Mouse (Mus musculus): ENCODE measurements around the gene Rere.

Gene Rere

DNA sequence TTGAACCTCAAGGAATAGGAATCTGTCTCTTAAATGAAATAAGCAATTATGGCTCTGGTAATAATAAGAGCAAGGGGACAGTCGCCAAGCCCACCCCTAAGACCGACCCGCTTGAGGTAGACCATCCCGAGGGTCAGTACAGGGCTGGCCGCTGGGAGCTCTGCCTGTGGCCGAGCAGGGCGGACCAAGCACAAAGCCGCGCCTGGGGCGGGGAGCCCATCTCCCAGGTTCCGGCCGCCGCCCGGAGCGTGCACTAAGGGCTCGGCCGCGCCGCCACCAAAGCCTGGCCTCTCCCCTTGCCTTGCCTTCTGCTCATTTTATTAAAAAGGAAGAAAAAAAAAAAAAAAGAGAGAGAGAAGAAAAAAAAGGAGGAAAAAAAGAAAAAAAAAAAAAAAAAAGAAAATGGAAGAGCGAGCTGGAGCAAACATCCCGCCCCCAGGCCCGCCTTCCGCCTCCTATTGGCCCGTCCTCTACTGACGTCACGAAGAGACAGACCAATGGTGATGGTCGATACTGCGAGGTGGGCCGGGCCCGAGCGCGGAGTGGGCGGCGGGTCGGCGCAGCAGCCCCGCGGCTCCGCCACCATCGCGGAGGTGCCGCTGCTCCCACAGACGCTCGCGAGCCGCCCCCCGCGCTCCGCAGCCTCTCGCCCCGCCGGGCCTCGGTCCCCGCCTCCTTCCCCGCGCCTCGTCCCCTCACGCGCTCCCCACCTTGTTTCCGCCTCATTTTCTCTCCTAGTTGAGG lies at the start of gene Rere:
Rere (plus strand) TSS at position 629 of the 744 bp plus-strand sequence.
- TF ChIP-seq GATA4 (IDR thresholded peaks at IDR 0.05; ENCODE audit: insufficient replicate concordance, low read length), result no peak

DNA sequence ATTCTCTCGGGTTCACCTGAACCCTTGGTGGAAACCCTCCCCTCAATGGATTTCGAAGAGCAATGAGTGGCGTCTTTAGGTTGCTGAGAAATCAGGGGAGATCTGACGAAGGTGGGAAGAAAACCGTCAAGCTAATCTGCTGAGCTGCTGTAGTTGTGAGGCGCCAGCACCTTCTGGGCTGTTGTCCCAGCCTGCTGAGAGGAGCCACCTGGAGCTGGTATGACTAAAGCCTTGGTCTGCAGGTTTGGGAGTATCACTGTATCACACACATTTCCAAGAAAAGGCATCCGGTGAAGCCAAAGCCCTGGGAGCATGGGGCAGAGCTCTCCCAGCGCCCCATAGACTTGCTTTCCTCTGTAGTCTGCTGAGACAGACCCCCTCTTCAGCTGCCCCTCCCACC lies 49.6 kb upstream of the Rere start:
- TF ChIP-seq GATA4 (IDR thresholded peaks at IDR 0.05; ENCODE audit: insufficient replicate concordance, low read length), result no peak

DNA sequence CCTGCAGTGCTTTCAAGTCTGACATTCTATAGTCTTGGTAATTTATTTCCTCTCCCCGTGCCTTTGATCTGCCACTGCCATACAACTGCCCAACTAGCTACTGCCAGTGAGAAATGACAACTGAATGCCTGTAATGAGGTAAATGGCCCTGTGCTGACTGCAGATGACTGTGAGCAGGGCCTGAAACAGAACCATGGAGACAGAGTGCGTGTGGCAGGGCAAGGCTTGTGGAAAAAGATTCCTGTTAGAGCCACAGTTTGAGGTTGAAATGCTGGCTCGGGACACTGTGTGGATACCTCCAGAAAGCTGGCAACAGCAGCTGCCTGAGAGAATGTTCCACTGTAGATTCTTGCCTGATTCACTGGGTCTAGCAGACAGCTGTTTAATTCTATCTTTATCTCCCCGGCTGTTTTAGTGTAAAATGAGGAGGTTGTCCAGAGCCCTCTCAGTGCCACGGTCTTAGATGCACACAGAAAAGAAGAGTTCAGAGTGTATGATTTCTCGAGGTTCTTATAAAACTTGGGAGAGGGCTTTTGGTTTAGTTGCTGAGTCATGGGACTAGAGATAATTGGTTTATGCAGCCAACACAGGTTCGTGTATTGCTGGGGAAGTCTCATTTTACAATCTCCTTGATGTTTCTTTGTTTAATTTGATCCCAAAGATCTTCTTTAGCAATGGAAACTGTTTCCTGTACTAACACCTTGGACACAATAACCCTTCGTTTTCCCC lies 46.7 kb upstream of the Rere start:
- TF ChIP-seq GATA4 (IDR thresholded peaks at IDR 0.05; ENCODE audit: insufficient replicate concordance, low read length), result no peak

DNA sequence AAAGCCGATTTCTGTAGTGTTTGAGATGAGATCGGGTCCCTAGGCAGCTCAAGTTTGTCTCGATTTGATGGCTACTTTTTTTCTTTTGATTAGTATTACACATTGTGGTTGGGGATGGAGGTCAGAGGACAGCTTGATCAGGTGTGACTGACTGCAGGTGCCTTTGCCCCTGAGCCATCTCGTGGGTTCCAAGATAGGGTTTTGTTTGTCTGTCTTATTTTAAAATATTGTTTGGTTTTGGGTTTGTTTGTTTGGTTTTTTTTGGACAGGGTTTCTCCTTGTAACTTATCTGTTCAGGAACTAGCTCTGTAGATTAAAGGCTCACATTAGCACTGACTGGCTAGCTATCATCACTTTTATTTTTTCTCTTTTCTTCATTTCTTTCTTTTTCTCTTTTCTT lies 45.9 kb upstream of the Rere start:
- TF ChIP-seq GATA4 (IDR thresholded peaks at IDR 0.05; ENCODE audit: insufficient replicate concordance, low read length), result no peak

DNA sequence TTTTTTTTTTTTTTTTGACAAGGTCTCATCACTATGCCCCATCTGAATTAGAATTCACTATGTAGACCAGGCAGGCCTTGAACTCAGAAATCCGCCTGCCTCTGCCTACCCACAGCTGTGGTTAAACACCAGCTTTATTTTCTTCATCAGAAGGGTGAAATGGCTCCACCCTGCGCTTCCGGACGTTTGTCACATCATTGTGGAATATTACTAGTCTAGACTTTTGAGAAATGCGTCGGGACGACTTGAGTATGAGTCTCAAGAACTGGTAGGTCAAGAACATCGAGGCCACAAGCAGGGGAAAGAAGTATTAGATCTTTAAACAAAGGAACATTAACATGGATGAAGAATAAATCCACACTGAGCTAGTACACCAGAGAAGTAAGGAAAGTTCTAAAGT lies 45.4 kb upstream of the Rere start:
- no peak for TF ChIP-seq GATA4 (IDR thresholded peaks at IDR 0.05; ENCODE audit: insufficient replicate concordance, low read length)

DNA sequence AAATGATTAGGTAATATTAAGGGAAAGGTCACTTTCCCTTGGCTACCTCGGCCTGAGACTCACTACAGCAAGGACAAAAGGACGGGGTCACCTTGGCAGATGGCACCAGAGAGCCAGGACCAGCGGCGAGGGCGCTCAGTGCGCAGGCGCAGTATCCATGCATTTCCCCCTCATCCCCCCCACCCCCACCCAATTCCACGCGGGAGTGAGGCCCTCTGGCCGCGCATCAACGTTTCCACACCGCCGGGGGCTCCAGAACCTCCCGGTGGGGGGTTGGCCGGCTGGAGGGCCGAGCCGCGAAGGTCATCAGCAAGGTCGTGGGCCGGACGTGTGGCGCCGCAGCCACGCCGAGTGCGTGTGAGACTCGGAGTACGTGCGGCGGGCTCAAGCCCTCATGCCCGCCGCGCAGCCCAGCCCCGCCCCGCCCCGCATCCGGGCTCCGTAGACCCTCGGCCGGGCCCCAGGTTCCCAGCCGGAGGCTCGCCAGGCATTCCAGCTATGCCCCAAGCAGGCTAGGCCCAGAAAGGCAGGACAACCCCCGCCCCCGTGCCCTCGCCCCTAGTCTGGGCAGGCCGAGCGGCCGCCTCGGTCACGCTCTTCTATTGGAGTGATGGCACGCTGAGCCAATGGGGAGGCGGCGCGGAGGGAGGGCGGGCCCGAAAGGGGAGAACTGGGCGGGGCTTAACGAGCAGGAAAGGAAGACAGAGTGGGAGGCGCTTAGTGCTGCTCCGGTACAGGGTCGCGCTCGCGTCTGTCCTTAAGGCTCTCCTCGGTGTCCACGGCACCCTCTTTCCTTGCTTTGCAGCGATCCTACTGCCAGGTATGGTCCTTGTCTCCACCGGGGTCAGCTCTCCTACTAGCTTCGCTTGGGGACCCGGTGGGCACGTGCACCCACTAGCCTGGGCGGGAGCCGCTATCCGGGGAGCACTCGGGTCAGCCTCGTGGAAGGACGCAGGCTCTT lies 44.6 kb upstream of the Rere start, which contains the start of gene Eno1:
Eno1 (plus strand) TSS at position 201 of the 961 bp plus-strand sequence.
- no peak for TF ChIP-seq GATA4 (IDR thresholded peaks at IDR 0.05; ENCODE audit: insufficient replicate concordance, low read length)

DNA sequence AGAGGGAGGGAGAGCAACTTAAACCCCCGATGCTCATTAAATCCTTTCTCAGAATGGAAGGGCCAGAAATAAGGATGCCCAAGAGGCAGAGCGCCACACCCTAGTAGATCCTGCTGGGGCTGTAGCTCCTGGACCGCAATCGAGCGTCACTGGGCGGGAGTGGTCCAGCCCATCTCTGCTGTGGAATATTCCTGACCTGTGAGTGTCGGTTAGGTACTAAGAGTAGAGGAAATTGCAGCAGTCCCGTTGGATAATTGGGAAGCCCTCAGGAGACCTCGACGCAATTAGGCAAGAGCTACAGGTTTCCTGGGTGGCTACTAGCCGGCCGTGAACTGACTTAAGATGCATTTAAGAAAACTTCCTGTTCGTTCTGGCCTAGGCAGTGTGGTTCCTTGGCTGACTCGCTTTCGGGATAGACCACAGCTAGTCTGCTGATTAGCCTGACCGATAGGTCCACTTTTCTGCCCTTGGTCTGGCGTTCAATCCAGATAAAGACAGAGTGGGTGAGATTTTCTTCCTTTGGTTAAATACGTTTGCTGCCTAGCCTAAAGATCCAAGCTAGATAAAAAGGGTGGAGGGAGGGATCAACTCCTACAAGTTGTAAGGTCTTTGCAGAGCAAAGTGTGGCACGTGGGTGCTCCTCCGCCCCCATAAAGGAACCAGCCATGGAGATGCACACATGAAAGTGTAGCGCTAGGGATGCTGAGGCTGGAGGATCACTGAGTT lies 43.6 kb upstream of the Rere start:
- no peak for TF ChIP-seq GATA4 (IDR thresholded peaks at IDR 0.05; ENCODE audit: insufficient replicate concordance, low read length)

DNA sequence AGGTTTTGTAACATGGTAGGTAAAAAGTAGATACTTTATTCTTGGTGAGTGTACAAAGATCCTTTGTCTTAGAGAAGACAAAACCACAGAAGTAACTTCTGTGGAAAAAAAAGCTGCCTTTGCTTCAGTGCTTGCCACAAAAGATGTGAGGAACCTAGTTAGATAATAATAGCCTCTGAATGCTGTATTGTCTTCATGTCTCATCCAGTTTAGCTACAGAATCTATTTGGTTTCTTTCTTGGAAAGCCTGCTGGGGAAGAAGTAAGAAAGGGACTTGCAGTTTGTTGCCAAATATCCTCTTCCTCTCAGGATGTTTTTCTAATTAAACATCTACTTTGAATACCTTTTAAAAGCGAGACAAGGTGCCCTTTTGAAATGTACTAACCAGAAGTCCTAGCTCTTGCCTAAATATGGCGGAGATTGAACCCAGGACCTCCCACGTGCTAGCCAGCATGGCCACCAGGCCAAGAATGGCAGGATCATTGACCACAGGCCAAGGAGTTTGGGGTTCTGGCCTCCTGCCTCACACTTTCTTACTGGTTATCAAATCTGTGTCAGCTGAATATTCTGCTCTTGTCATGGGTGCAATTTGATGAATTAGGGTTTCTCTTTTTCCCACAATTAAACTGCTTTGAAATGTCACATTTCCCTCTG lies 42.9 kb upstream of the Rere start:
- TF ChIP-seq GATA4 (IDR thresholded peaks at IDR 0.05; ENCODE audit: insufficient replicate concordance, low read length), result no peak

DNA sequence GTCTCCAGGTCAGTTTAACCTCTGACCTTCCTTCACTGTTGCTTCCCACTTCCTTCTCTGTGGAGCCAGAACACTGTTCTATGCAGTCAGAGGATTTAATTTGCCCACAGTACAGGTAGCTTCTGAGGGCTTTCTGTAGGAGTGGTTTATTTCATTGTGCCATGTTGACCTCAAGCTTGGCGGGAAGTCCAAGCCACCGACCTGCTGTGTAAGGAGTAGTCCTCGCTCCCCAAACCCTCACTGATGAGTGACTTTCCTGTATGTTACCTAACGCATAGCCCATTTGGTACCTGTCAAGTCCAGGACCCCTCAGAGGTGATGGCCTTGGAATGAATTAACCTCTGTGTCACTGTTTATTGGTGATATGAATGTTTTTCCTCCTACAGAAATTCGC lies 42.4 kb upstream of the Rere start:
- no peak for TF ChIP-seq GATA4 (IDR thresholded peaks at IDR 0.05; ENCODE audit: insufficient replicate concordance, low read length)

DNA sequence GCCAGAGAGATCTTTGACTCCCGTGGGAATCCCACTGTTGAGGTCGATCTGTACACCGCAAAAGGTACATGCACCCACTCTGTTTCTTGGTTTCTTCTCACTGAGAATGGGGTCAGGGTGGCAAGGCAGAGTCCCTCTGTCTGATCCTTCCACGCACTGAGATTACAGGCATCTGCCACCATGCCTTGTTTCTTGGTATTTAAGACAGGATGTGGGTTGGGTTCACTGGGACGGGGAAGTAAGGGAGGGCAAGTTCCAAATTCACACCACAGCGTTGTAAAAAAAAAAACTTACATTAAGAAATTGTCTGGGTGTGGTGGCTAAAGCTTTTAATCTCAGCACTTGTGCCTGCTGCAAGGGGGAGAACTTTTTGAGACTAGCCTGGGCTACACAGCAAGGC lies 41.9 kb upstream of the Rere start:
- TF ChIP-seq GATA4 (IDR thresholded peaks at IDR 0.05; ENCODE audit: insufficient replicate concordance, low read length), result no peak

DNA sequence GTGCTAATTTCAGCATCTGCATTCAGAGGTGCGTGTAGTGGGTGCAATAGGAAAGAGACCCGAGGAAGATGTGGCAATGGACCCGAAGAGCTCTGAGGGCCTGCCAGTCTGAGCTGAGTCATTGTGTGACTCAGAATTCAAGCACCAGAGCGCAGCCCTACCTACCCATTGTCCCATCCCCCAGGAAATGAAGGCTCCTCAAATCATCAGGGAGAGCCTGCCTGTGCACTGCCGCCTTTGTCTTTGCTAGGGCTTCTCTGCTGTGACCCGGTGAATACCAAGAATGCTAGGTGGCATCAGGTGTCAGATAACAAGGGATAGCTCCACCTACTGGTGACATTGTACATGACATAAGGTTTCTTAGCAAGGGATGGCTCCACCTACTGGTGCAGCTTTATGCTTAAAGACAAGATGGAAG lies 41.5 kb upstream of the Rere start:
- TF ChIP-seq GATA4 (IDR thresholded peaks at IDR 0.05; ENCODE audit: insufficient replicate concordance, low read length), result no peak; the same call in 1 of the 2 replicates

DNA sequence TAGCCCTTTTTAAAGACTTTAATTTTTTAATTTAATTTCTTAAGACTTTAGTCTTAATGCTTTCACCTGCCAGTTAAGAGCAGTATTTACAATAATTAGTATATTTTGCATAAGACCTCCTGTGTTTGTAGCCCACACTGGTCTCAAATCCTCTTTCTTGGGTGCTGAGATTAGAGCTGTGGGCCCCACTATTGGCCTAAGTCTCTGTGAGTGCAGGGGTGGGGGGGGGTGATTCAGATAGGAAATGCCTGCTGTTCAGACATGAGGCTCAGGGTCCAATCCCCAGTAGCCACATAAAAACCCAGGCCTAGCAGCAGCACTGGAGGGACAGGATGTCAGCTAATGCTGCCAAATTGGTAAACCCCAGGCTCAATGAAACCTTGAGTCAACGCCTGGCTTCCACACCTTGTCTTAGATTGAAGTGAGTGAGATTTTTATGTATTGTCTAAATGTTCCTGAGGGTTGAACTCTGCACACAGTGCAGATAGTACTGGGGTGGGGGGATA lies 41.0 kb upstream of the Rere start:
- no peak for TF ChIP-seq GATA4 (IDR thresholded peaks at IDR 0.05; ENCODE audit: insufficient replicate concordance, low read length)

DNA sequence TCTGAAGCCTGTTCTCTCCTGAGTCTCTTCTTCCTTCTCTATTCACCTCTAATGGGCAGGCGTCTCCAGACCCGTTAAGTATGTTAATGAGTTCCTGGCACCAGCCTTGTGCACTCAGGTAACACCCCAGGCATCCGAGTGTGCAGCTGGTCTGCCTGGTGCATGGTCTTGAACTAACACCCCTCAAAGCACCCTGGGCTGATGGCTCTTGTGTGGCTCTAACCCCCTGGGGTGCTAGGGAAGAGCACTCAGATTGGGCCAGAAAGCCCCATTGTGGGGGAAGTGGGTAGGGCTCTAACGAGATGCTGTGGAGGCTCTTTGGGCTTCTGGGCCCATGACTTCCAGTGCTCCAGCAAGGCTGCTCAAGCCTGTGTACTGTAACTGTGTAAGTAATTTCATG lies 39.7 kb upstream of the Rere start:
- TF ChIP-seq GATA4 (IDR thresholded peaks at IDR 0.05; ENCODE audit: insufficient replicate concordance, low read length), result no peak

DNA sequence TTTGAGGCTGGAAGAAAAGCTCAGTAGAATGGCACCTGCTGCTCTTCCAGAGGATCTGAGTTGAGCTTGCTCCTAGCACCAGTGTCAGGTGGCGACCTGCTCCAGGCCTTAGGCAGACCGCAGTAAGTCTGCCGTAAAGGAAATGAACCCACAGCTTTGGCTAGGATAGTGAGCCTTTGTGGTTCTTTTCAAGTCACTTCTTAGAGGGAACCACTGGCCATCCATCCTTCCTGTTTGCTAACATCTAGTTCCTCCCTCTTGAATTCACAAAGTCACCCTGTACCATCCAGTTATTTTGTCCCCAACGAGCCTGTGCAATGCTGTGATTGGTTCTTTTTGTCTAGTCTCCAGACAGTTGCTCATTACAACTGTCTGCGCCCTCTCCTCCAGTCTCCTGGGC lies 38.7 kb upstream of the Rere start:
- no peak for TF ChIP-seq GATA4 (IDR thresholded peaks at IDR 0.05; ENCODE audit: insufficient replicate concordance, low read length)

Measured in liver, adult (tissue).